Mouse (Mus musculus): ENCODE results near the gene Palmd. TPM values are rescaled to one million over a fixed set of nuclear protein-coding genes. Genes with fewer than 3 reads are reported as not detected.

The Palmd gene
- polyA plus RNA-seq, 1 experiment from 2014 or later = 11.5 TPM

DNA sequence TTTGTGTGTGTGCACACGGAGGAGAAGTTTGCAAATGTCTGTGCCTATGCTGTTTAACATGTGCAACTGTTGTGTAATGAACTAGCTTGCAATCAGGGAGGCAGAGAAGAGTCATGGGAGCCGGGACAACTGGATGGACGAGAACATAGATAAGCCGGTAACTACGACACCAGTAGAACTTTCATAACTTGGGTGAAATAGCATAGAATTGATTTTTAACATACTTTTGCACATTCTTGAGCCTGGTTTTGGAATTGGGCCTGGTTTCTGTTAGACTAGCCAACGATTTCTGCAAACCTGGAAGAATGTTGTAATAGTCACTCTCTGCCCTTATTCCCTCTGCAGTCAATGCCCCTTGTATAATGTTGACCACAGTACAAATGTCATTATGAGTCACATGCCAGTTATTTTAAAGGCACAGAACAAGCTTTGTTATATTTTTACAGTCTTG lies 18.1 kb downstream of the Palmd start:
- Histone ChIP-seq H3K27me3 (ENCODE audit: control insufficient read depth, insufficient read depth, low read length) (no peaks in the 10 kb centered on the region), H3K4me2 (ENCODE audit: low read length) (no peak overlapping the region), H3K9me3 (ENCODE audit: control insufficient read depth, low read length) (no peaks in the 10 kb centered on the region), H3K27ac (replicated peaks; ENCODE audit: low read depth, low read length) (no peak overlapping the region), H3K4me1 (ENCODE audit: control insufficient read depth, insufficient read depth, low read length) (no peaks in the 10 kb centered on the region), H3K4me3 (replicated peaks; ENCODE audit: low read depth, low read length) (no peak overlapping the region), H3K9ac (replicated peaks; ENCODE audit: low read length) (no peak overlapping the region), H3K36me3 (ENCODE audit: control insufficient read depth, insufficient read depth, low read length) (0 out of 2 replicates have a peak, but pooled peaks cover 2% of the 10 kb centered on the region)
- 93% methylated on average over 6 of the region's 6 CpGs for WGBS
- no peak for ATAC-seq (ENCODE audit: low FRiP score, low TSS enrichment)
- DNase-seq = no peak

DNA sequence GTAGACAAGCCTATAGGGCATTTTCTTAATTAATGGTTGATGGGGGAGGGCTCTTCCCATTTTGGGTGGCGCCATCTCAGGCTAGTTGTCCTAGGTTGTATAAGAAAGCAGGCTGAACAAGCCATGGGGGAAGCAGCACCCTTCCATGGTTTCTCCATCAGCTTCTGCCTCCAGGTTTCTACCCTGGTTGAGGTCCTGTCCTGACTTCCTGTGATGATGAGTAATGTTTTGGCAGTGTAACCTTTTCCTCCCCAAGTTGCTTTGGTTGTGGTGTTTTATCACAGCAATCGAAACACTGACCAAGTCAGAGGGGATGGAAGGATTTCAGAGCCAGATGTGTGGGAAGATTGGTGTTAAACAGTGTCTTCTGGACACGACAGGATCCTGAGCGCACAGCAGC lies 22.3 kb downstream of the Palmd start:
- no peak overlapping the region for H3K9ac ChIP-seq (replicated peaks; ENCODE audit: low read length)
- ATAC-seq (ENCODE audit: low FRiP score, low TSS enrichment) = no peak
- 91% methylated on average over 4 of the region's 4 CpGs for WGBS
- H3K4me3 ChIP-seq (replicated peaks; ENCODE audit: low read depth, low read length) = no peak overlapping the region
- no peaks in the 10 kb centered on the region for H3K36me3 ChIP-seq (ENCODE audit: control insufficient read depth, insufficient read depth, low read length)
- H3K4me1 ChIP-seq (ENCODE audit: control insufficient read depth, insufficient read depth, low read length) = no peaks in the 10 kb centered on the region
- H3K4me2 ChIP-seq (ENCODE audit: low read length) = no peak overlapping the region
- no peak overlapping the region for H3K27ac ChIP-seq (replicated peaks; ENCODE audit: low read depth, low read length)
- no peaks in the 10 kb centered on the region for H3K27me3 ChIP-seq (ENCODE audit: control insufficient read depth, insufficient read depth, low read length)
- no peak for DNase-seq
- H3K9me3 ChIP-seq (ENCODE audit: control insufficient read depth, low read length) = no peaks in the 10 kb centered on the region

DNA sequence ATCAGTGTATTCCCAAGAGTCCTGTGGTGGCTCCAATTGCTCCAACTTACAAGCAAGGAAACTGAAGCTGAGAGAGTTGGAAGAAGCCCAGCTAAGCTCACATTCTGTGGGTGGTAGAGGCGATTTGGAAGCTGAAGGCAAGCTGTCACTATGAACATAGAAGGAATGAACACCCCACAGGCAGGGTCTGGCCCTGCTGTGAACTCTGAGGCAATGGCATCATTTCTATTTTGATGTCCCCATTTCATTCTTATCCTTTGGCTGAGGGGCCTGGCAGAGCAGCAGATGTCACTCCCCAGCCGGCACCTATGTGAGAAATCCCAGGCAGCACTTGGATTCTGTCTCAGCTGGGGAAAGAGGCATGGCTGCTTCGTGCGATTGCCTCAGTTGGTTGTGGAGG lies 25.4 kb downstream of the Palmd start:
- H3K4me2 ChIP-seq (ENCODE audit: low read length) = no peak overlapping the region
- H3K36me3 ChIP-seq (ENCODE audit: control insufficient read depth, insufficient read depth, low read length) = no peaks in the 10 kb centered on the region
- no peak overlapping the region for H3K4me3 ChIP-seq (replicated peaks; ENCODE audit: low read depth, low read length)
- H3K27ac ChIP-seq (replicated peaks; ENCODE audit: low read depth, low read length) = no peak overlapping the region
- H3K27me3 ChIP-seq (ENCODE audit: control insufficient read depth, insufficient read depth, low read length) = no peaks in the 10 kb centered on the region
- no peak for DNase-seq
- no peak for ATAC-seq (ENCODE audit: low FRiP score, low TSS enrichment)
- H3K9me3 ChIP-seq (ENCODE audit: control insufficient read depth, low read length) = no peaks in the 10 kb centered on the region
- H3K4me1 ChIP-seq (ENCODE audit: control insufficient read depth, insufficient read depth, low read length) = no peaks in the 10 kb centered on the region
- WGBS = 87% methylated on average over 4 of the region's 4 CpGs
- H3K9ac ChIP-seq (replicated peaks; ENCODE audit: low read length) = no peak overlapping the region

DNA sequence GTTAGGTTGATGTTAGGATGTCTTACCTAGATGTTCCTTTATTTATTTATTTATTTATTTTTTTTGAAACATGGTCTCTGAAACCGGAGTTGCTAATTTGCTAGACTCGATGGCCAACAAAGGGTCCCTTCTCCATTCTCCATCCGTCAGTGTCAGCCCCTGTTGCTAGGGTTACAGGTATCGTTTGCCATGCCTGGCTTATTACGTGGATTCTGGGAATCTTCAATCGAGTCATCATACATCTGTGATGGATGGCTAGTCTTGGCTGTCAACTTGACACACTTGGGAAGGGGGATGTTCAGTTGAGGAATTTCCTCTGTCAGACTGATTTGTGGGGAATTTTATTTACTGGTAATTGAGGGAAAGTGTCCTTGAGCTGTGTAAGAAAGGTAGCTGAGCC lies 26.0 kb downstream of the Palmd start:
- Histone ChIP-seq H3K9me3 (ENCODE audit: control insufficient read depth, low read length) (no peaks in the 10 kb centered on the region), H3K4me1 (ENCODE audit: control insufficient read depth, insufficient read depth, low read length) (no peaks in the 10 kb centered on the region), H3K27ac (replicated peaks; ENCODE audit: low read depth, low read length) (no peak overlapping the region), H3K4me2 (ENCODE audit: low read length) (no peak overlapping the region), H3K9ac (replicated peaks; ENCODE audit: low read length) (no peak overlapping the region), H3K4me3 (replicated peaks; ENCODE audit: low read depth, low read length) (no peak overlapping the region), H3K36me3 (ENCODE audit: control insufficient read depth, insufficient read depth, low read length) (no peaks in the 10 kb centered on the region), H3K27me3 (ENCODE audit: control insufficient read depth, insufficient read depth, low read length) (no peaks in the 10 kb centered on the region)
- DNase-seq (no peak), ATAC-seq (ENCODE audit: low FRiP score, low TSS enrichment) (no peak)
- WGBS = 71% methylated on average over 6 of the region's 6 CpGs

- Histone ChIP-seq H3K9ac (replicated peaks; ENCODE audit: low read length) (no peak overlapping the region), H3K36me3 (ENCODE audit: control insufficient read depth, insufficient read depth, low read length) (no peaks in the 10 kb centered on the region), H3K27ac (replicated peaks; ENCODE audit: low read depth, low read length) (no peak overlapping the region), H3K27me3 (ENCODE audit: control insufficient read depth, insufficient read depth, low read length) (no peaks in the 10 kb centered on the region), H3K4me3 (replicated peaks; ENCODE audit: low read depth, low read length) (no peak overlapping the region), H3K4me2 (ENCODE audit: low read length) (no peak overlapping the region), H3K9me3 (ENCODE audit: control insufficient read depth, low read length) (no peaks in the 10 kb centered on the region), H3K4me1 (ENCODE audit: control insufficient read depth, insufficient read depth, low read length) (no peaks in the 10 kb centered on the region)
- 94% methylated on average over 1 of the region's 1 CpGs for WGBS
- DNase-seq (no peak), ATAC-seq (ENCODE audit: low FRiP score, low TSS enrichment) (no peak)
These were observed 27.1 kb downstream of the Palmd start for GRCm38 (mm10) chr3:116941559-116942117.

DNA sequence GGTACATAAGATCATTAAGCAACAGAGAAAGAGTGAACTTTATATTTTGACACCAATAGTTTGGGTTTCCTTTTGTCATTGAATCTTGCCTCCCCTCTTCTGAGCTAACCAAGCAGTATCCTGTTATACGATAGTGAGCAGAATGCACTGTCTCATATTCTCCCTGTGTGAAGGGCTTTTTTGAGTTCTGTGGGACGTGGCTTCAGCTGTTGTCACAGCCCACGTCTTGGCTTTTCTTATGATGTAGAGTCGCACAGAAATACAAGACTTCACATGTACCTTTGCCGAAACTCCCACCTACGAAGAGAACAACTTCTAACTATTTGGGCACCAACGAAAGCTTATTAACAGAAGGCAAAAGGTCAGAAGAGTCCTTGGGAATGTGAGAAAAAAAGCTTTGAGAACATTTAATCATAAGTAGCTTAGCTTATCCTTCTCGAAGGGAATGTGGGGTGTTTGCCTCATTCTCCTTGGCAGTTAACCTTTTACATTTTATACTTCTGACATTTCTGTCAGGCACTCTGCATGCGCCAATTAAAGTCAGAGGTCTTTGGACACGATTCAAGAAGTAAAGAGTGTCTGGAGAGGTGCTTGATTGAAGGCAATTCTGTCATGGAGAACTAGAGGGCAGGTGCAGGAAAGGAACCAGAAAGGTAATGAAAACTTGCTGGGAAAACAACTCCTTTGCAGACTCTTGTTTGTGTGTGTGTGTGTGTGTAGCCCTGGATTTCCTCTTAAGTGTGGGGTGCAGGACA lies 27.8 kb downstream of the Palmd start:
- Histone ChIP-seq H3K4me3 (replicated peaks; ENCODE audit: low read depth, low read length) (no peak overlapping the region), H3K27me3 (ENCODE audit: control insufficient read depth, insufficient read depth, low read length) (no peaks in the 10 kb centered on the region), H3K36me3 (ENCODE audit: control insufficient read depth, insufficient read depth, low read length) (no peaks in the 10 kb centered on the region), H3K9me3 (ENCODE audit: control insufficient read depth, low read length) (no peaks in the 10 kb centered on the region), H3K27ac (replicated peaks; ENCODE audit: low read depth, low read length) (no peak overlapping the region), H3K9ac (replicated peaks; ENCODE audit: low read length) (no peak overlapping the region), H3K4me1 (ENCODE audit: control insufficient read depth, insufficient read depth, low read length) (no peaks in the 10 kb centered on the region), H3K4me2 (ENCODE audit: low read length) (no peak overlapping the region)
- 80% methylated on average over 10 of the region's 10 CpGs for WGBS
- no peak for DNase-seq
- ATAC-seq (ENCODE audit: low FRiP score, low TSS enrichment) = no peak

DNA sequence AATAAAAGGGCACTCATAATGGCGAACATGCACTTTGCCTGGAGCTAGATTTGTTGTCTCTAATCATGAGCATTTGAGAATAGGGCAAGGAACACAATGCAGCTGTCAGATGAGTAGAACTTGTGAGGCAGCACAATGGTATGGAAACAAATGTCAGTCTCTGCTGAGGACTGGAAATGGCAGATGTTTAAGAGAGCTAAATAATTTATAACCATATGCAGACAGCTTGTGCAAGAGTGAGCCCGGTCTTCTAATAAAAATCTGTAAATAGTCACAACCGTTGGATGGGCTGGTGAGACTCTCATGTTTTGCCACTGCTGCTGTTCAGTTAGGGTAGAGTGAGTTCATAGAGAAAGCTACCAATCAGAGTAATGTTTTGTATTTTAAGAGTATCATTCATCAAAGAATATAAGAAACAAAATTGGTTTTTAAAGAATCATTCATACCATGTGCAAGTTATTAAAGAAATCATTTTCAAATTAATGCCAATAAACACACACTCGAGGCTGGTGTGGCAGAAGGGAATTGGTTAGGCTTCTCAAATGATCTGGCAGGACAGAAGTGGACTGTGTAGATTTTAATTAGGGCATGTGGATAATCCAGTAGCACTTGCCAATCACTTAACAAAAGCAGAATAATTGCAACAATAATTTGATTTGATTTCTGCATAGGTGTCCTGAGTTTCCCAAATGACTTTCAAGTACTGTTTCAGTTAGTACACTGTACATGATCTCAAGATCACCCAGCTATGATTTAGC lies 31.7 kb downstream of the Palmd start:
- peak; percentile 19 for DNase-seq
- no peaks in the 10 kb centered on the region for H3K9me3 ChIP-seq (ENCODE audit: control insufficient read depth, low read length)
- H3K4me2 ChIP-seq (ENCODE audit: low read length) = no peak overlapping the region
- H3K27ac ChIP-seq (replicated peaks; ENCODE audit: low read depth, low read length) = no peak overlapping the region
- no peak overlapping the region for H3K9ac ChIP-seq (replicated peaks; ENCODE audit: low read length)
- no peak overlapping the region for H3K4me3 ChIP-seq (replicated peaks; ENCODE audit: low read depth, low read length)
- no peaks in the 10 kb centered on the region for H3K4me1 ChIP-seq (ENCODE audit: control insufficient read depth, insufficient read depth, low read length)
- H3K36me3 ChIP-seq (ENCODE audit: control insufficient read depth, insufficient read depth, low read length) = no peaks in the 10 kb centered on the region
- peak; percentile 53; the same call in 1 of the 2 replicates for ATAC-seq (ENCODE audit: low FRiP score, low TSS enrichment)
- H3K27me3 ChIP-seq (ENCODE audit: control insufficient read depth, insufficient read depth, low read length) = no peaks in the 10 kb centered on the region
- WGBS = 50% methylated on average over 4 of the region's 4 CpGs

GRCm38 (mm10) chr3:116933158-116933557 lies 35.6 kb downstream of the Palmd start:
- Histone ChIP-seq H3K4me2 (ENCODE audit: low read length) (no peak overlapping the region), H3K4me1 (ENCODE audit: control insufficient read depth, insufficient read depth, low read length) (no peaks in the 10 kb centered on the region), H3K27ac (replicated peaks; ENCODE audit: low read depth, low read length) (no peak overlapping the region), H3K36me3 (ENCODE audit: control insufficient read depth, insufficient read depth, low read length) (no peaks in the 10 kb centered on the region), H3K9ac (replicated peaks; ENCODE audit: low read length) (no peak overlapping the region), H3K27me3 (ENCODE audit: control insufficient read depth, insufficient read depth, low read length) (no peaks in the 10 kb centered on the region), H3K4me3 (replicated peaks; ENCODE audit: low read depth, low read length) (no peak overlapping the region), H3K9me3 (ENCODE audit: control insufficient read depth, low read length) (no peaks in the 10 kb centered on the region)
- DNase-seq (no peak), ATAC-seq (ENCODE audit: low FRiP score, low TSS enrichment) (no peak)
- 95% methylated on average over 1 of the region's 1 CpGs for WGBS

Data from midbrain, embryonic 14.5 days (tissue).